Mouse (Mus musculus) hindbrain, postnatal 0 days (tissue): ENCODE measurements at regions not wholly inside any gene's neighbourhood (a gene's known extent, or its start where the extent isn't known, plus 50 kb on each side); places are given as distances from the start of the nearest gene placed in this dataset.

ENCODE experiments used
- ATAC-seq: fragments of 200-750 bp; cut with Nextera tagmentation; 2 replicates; pipeline ENCODE4 v1.8.0; 2017; ENCODE audit warnings: mild to moderate bottlenecking, moderate TSS enrichment, moderate library complexity
- DNase-seq: peaks from one replicate; pipeline ENCODE4 v3.0.0-alpha.2; 2015; ENCODE audit warnings: low spot score
- H3K27ac ChIP-seq: fragments of 300-500 bp; sonication (generic); 2 replicates; pipeline ENCODE4 v1.5.1; 2014; ENCODE audit warnings: mild to moderate bottlenecking
- H3K27me3 ChIP-seq: fragments of 300-500 bp; sonication (generic); 2 replicates; pipeline ENCODE4 v1.6.1; 2014; ENCODE audit warnings: low read length, mixed read lengths; ENCODE audit not compliant: insufficient read depth
- H3K36me3 ChIP-seq: fragments of 300-500 bp; sonication (generic); 2 replicates; pipeline ENCODE4 v1.6.1; 2014; ENCODE audit warnings: low read length, mixed read lengths; ENCODE audit not compliant: insufficient read depth
- H3K4me1 ChIP-seq: fragments of 300-500 bp; sonication (generic); 2 replicates; pipeline ENCODE4 v1.6.1; 2014; ENCODE audit warnings: antibody characterized with exemption, low read length, mixed read lengths; ENCODE audit not compliant: insufficient read depth
- H3K4me2 ChIP-seq: fragments of 300-500 bp; sonication (generic); 2 replicates; pipeline ENCODE4 v1.6.1; 2014; ENCODE audit warnings: low read depth, mild to moderate bottlenecking, low read length, moderate library complexity, mixed read lengths
- H3K4me3 ChIP-seq: fragments of 300-500 bp; sonication (generic); 2 replicates; pipeline ENCODE4 v1.5.1; 2014; ENCODE audit warnings: low read length
- H3K9ac ChIP-seq: fragments of 300-500 bp; sonication (generic); replicated peaks from 2 replicates; pipeline ENCODE4 v1.6.1; 2014; ENCODE audit warnings: mild to moderate bottlenecking, low read length, moderate library complexity, mixed read lengths
- H3K9me3 ChIP-seq: fragments of 300-500 bp; sonication (generic); 2 replicates; pipeline ENCODE4 v1.6.1; 2016; ENCODE audit warnings: low read length, mixed read lengths
- CTCF ChIP-seq: IDR thresholded peaks from 2 replicates; pipeline ENCODE4 v1.5.1; 2016; ENCODE audit warnings: antibody characterized with exemption, control low read depth, low read depth
- WGBS: fragments of 180-500 bp; shearing (Covaris S2); extraction: QIAGEN DNeasy Blood & Tissue Kit; methylation state at CpG from one replicate; pipeline ENCODE4 v1.1.7; 2014; 5-methylcytosine and 5-hydroxymethylcytosine counted together

GRCm38 (mm10) chr2:105604553-105605116 is 64.1 kb upstream of the Pax6 start:
- peak; percentile 73 for DNase-seq
- H3K4me3 ChIP-seq, result no peak overlapping the region
- H3K27ac ChIP-seq, result no peak overlapping the region
- H3K36me3 ChIP-seq, result no peaks in the 10 kb centered on the region
- 27% methylated on average over 11 of the region's 11 CpGs for WGBS
- H3K4me1 ChIP-seq, result 0 out of 2 replicates have a peak, but pooled peaks cover 8% of the 10 kb centered on the region
- TF ChIP-seq CTCF, result no peak
- peak; percentile 41 for ATAC-seq
- H3K27me3 ChIP-seq, result no peaks in the 10 kb centered on the region
- no peak overlapping the region for H3K9ac ChIP-seq
- H3K9me3 ChIP-seq, result no peaks in the 10 kb centered on the region
- 0 out of 2 replicates have a peak overlapping the region, but pooled peaks have one; percentile 17 for H3K4me2 ChIP-seq

- no peak overlapping the region for H3K4me3 ChIP-seq
- DNase-seq, result peak; percentile 79
- H3K4me1 ChIP-seq, result peaks cover 15% of the 10 kb centered on the region
- no peak overlapping the region for H3K9ac ChIP-seq
- no peaks in the 10 kb centered on the region for H3K36me3 ChIP-seq
- no peak overlapping the region for H3K4me2 ChIP-seq
- WGBS, result 30% methylated on average over 8 of the region's 8 CpGs
- peak; percentile 12; the same call in 1 of the 2 replicates for TF ChIP-seq CTCF
- ATAC-seq, result peak; percentile 85
- 0 out of 2 replicates have a peak overlapping the region, but pooled peaks have one; percentile 23 for H3K27ac ChIP-seq
- H3K27me3 ChIP-seq, result no peaks in the 10 kb centered on the region
- no peaks in the 10 kb centered on the region for H3K9me3 ChIP-seq
Measured at GRCm38 (mm10) chr2:105607969-105608538, 60.6 kb upstream of the Pax6 start.

- Histone ChIP-seq H3K4me3 (no peak overlapping the region), H3K4me2 (no peak overlapping the region), H3K27ac (peak overlapping the region; percentile 34; the same call in 1 of the 2 replicates), H3K9ac (no peak overlapping the region), H3K4me1 (peaks cover 15% of the 10 kb centered on the region), H3K9me3 (no peaks in the 10 kb centered on the region), H3K27me3 (no peaks in the 10 kb centered on the region), H3K36me3 (no peaks in the 10 kb centered on the region)
- 60% methylated on average over 7 of the region's 7 CpGs for WGBS
- ATAC-seq (peak; percentile 18; the same call in 1 of the 2 replicates), DNase-seq (no peak)
- TF ChIP-seq CTCF, result no peak
Measured at GRCm38 (mm10) chr2:105608756-105609155, 59.9 kb upstream of the Pax6 start.

- 42% methylated on average over 5 of the region's 5 CpGs for WGBS
Measured at GRCm38 (mm10) chr2:105611014-105611413, 57.7 kb upstream of the Pax6 start.

GRCm38 (mm10) chr2:105611651-105612050 is 57.0 kb upstream of the Pax6 start:
- Histone ChIP-seq H3K9ac (no peak overlapping the region), H3K9me3 (no peaks in the 10 kb centered on the region), H3K4me3 (no peak overlapping the region), H3K4me1 (peaks cover 17% of the 10 kb centered on the region), H3K27ac (no peak overlapping the region), H3K4me2 (peak overlapping the region; percentile 4; the same call in 1 of the 2 replicates), H3K36me3 (no peaks in the 10 kb centered on the region), H3K27me3 (0 out of 2 replicates have a peak, but pooled peaks cover 3% of the 10 kb centered on the region)
- DNase-seq, result no peak
- WGBS, result 17% methylated on average over 4 of the region's 4 CpGs
- no peak for ATAC-seq
- no peak for TF ChIP-seq CTCF

More at GRCm38 (mm10) chr2:105611014-105611413, 57.7 kb upstream of the Pax6 start:
- Histone ChIP-seq H3K9me3 (no peaks in the 10 kb centered on the region), H3K4me3 (no peak overlapping the region), H3K36me3 (no peaks in the 10 kb centered on the region), H3K27ac (no peak overlapping the region), H3K4me2 (no peak overlapping the region), H3K9ac (no peak overlapping the region), H3K4me1 (peaks cover 15% of the 10 kb centered on the region), H3K27me3 (0 out of 2 replicates have a peak, but pooled peaks cover 3% of the 10 kb centered on the region)
- no peak for TF ChIP-seq CTCF
- DNase-seq (no peak), ATAC-seq (no peak)

- Histone ChIP-seq H3K27ac (no peak overlapping the region), H3K4me1 (peaks cover 17% of the 10 kb centered on the region), H3K9ac (no peak overlapping the region), H3K4me2 (peak overlapping the region; percentile 4; the same call in 1 of the 2 replicates), H3K4me3 (no peak overlapping the region), H3K9me3 (no peaks in the 10 kb centered on the region), H3K36me3 (no peaks in the 10 kb centered on the region), H3K27me3 (0 out of 2 replicates have a peak, but pooled peaks cover 3% of the 10 kb centered on the region)
- ATAC-seq, result peak; percentile 38
- TF ChIP-seq CTCF, result no peak; the same call in 1 of the 2 replicates
- DNase-seq, result peak; percentile 61
- 8% methylated on average over 21 of the region's 21 CpGs for WGBS
Measured at GRCm38 (mm10) chr2:105612051-105612664, 56.5 kb upstream of the Pax6 start.

- Histone ChIP-seq H3K27ac (no peak overlapping the region), H3K4me3 (no peak overlapping the region), H3K9me3 (no peaks in the 10 kb centered on the region), H3K4me2 (peak overlapping the region; percentile 4; the same call in 1 of the 2 replicates), H3K36me3 (no peaks in the 10 kb centered on the region), H3K9ac (no peak overlapping the region), H3K27me3 (0 out of 2 replicates have a peak, but pooled peaks cover 3% of the 10 kb centered on the region), H3K4me1 (peaks cover 17% of the 10 kb centered on the region)
- 28% methylated on average over 7 of the region's 7 CpGs for WGBS
- no peak for DNase-seq
- ATAC-seq, result no peak
- TF ChIP-seq CTCF, result no peak
Measured at GRCm38 (mm10) chr2:105612706-105613105, 56.0 kb upstream of the Pax6 start.
